Mouse (Mus musculus) cerebellum, postnatal 4 days (tissue): ENCODE measurements around the gene Tube1.
"Not testable (repeated sequence)": the region's sequence is repeated elsewhere in the genome, so short reads cannot be mapped to it uniquely, and the experiment has no call there.

Source experiments
- DNase-seq, 2 experiments: peaks; one replicate each; pipeline ENCODE4 v3.0.0; 2022; ENCODE audit warnings: low spot score in 2 of 2, mixed read lengths in 1 of 2

The Tube1 gene

DNA sequence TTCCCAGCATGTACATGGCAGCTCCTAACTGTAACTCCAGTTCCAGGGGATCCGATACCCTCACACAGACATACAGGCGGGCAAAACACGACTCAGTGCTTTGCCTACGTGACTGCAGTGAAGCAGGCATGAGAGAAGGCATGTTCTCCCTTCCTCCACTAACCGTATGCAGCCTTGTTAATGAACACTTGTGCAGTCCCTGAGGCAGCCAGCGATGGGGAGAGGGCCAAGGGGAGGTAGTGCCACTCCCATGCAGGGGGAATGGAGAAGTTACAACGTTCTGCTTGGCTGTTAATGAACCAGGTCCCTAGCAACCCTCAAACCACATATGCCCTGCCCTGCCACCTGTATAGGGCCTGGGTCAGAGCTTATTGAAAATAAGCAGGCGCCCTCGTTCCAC, 35.9 kb downstream of the Tube1 start:
- no peak for DNase-seq

DNA sequence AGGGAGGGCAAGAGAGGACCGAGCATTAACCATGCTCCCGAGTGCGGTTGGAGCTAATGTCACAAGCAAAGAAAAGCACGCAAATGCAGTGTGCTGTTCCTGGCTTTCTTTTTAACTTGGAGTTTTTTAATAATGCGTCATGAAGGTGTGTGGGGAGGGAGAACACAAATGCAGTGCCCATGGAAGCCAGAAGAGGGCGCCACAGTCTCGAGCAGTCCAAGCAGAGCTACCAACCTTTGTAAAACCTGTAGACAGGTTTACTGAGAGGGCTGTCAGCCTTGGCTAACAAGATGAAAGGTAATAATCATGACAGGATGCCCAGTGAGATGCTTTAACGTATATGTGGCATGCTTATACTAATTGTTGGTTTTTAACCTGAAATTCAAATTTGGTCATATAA, 36.4 kb downstream of the Tube1 start:
- DNase-seq, result peak; percentile 69 to 82

DNA sequence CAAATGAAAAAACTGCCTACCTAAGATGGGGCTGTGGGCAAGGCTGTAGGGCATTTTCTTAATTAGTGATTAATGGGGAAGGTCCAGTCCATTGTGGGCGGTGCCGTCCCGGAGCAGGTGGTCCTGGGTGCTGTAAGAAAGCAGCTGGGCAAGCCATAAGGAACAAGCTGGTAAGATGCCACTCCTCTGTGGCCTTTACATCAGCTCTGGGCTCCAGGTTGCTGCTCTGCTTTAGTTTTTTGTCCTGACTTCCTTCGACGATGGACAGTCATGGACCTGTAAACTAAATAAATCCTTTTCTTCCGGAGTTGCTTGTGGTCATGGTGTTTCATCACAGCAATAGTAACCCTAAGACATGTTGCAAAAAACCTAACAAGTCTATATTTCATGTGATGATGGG, 36.9 kb downstream of the Tube1 start:
- no peak for DNase-seq

DNA sequence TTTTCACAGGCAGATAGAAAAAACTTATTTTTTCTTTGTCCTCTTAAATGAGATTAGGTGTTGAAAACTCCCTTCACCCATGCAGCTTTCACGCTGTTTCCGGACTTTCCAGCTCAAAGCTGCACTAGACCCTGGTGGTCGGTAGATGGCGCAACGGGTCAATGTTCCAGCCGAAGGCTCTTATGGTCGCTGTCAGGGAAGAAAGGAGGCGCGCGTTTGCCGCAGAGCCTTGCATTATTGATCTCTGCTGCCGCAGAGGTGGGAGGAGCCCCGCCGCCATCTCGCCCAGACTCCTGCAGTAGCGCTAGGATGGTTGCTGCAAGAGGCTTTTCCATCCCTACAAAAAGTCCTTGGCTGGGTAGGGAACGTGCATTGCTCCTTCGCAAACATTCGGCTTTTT, 37.4 kb downstream of the Tube1 start:
- peak; percentile 95 for DNase-seq

DNA sequence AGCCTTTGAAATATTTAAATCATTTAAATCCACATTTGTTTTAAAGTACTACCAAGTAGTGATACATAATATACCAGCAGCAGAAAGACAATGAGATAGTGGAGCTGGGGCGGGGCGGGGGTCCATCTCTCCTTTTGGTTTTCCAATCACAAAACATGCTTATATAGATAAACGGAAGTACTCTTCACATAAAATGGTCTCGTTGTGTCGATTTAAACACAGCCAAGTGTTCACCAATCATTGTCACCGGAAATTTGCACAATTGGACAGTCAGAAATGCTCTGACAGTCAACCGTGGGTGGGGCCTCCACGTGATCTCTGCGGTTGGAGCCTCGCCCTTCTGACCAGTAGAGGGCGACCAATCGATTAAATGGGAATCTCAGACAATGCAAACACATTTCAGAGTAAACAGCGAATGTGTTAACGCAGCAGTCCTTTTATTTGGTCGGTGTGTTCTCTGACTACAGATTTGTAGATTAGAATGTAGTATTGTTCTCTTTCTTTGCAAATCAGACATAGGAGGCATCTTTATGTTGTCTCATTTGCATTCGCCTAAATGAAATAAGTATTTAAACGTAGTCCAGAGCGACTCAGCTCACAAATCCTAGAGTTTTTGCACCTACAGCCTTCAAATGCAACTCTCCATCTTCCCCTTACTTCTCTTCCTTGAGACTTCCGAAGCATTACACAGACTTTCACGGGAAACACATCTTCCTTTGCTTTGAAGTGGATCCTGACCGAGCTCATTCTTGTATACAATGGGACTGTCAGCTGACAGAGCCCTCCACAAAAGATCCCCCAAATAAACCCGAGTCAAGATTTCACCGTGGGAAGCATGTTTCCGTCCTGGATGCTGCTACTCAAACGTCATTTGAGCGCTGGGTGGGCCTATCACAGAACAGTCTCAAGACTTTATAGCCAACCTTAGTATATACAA, 38.1 kb downstream of the Tube1 start:
- peak; percentile 73 to 94 for DNase-seq

DNA sequence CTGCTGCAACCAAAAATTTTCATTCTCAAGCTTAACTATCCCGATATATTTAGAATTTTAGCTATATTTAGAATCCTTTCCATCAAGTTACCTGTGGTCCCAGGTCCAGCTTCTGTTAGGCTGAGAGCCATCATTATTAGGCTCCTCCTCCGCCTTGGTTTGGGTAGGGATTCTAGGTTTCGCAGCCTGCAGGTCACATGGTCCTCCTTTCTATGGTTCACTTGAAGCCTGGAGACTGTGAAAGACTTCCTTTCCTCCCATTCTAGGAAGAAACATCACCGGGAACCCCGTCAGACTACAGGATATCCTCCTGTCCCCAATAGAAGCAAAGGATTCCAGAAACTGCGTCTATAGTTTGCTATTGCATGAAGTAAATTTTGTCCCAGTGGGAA, 38.8 kb downstream of the Tube1 start:
- no peak for DNase-seq

DNA sequence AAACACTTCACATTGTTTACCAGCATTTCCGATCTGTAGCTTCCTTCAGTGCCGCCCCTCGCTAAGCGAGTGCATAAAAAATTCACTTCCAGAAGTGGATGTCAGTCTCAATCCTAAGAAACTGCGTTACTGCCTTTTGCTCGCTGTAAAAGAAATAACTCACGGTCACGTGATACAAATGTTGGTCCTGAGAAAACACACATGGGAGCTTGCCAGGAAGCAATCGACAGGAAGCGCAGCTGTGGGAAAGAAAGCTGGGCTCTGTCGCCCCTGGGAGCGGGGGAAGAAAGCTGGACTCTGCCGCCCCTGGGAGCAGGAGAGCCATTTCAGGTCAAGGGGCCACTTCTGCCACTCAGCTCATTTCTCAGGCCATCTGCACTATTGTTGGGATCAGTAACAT, 39.3 kb downstream of the Tube1 start:
- DNase-seq, result no peak

DNA sequence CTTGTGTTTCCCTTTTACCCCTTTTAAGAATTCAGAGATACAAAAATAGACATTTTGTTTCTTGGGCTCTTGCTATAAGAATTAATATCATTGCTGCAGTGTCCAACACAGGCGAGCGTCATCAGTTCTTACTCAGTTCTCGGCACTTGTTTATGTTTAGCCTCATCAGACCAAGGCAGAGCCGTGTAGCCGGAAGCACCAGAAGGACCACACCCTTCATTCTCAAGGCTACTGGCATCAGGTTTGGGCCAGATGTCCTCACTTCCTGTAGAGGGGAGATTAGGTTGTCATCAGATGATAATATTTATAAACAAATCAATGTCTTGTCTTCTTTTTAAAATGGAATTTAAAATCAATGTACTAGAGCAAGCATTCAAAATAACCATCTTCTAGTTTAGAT, 43.2 kb downstream of the Tube1 start:
- DNase-seq, result no peak

DNA sequence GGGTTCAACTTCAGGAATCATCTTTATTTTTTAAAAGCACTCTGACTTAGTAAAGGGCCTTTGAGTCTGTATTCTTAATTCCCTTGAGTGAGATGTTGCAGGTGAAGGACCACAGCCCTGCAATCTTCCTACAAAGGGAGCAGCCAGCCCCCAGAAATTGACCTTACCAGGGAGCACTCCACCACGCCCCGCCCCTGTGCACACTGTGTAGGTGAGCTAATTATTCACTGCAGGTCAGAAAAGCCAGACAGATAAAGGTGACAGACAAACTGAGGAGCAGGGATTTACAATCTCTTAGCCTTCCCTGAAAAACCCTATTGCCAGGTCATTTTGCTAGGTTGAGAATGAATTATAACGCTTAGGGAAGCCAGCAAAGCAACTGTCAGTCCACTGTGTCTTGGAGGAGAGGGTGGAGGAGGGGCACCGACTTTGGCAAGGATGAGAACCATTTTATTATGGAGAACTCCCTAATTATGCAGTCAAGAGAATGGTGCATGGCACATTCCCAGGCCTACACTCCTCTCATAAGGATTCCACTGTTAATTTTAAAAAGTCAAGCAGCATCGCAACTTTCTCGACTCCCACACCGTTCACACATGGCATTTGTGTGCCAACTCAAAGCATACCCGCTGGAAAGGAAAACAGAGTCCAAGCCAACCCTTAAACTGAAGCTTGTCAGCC, 51.2 kb downstream of the Tube1 start:
- no peak for DNase-seq

DNA sequence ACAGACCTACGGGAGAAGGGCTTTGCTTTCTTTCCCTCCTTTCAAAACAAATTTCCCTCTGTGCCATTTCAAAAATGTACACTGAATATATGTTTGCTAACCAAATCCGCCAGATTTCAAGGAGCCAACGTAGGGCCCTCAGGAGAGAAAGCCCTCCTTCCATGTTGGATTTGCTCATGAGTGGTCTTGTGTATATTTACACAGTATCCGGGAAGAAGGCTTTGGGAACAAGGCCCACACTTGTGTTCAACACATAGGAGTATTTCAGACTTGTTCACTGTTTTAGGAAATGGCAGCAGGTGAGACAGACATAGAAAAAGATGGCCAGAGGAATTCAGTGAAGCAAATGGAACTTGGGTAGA, 51.8 kb downstream of the Tube1 start:
- no peak for DNase-seq

DNA sequence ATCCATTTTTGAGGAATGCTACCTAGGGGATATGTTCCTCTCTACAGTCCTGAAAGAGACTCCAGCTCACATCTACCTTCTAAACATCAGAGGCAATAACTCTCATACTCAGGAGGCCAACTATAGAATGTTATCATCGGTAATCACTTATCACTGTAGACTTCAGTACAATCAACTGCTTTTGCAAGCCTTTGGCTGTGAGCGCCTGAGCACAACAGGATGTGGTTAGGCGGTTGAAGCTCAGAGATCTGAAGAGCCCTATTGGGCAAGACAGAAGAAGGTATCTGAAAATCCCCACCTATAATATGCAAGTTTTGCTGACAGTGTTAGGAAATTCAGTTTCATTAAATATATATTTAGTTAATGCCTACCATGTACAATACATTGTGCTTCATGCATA, 58.9 kb downstream of the Tube1 start:
- DNase-seq, result no peak

DNA sequence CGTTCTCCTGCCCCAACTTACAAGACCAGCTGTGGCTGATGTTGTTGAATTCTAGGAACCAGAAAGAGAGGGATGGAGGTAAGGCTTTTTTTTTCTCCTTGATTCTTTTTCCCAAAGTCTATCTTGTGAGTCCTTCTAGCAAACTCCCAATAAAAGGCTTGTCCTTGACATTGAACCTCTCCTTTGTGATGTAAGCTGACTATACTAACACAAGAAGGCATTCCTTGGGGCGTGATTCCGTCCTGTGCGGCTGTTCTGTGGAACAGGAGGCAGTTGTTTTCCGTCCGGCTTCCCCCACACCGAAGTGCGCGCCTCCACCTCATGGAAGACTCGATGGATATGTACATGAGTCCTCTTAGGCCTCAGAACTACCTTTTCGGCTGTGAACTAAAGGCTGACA, 64.4 kb downstream of the Tube1 start:
- DNase-seq, result not testable (repeated sequence)
